Mouse (Mus musculus) embryonic facial prominence, embryonic 14.5 days (tissue): ENCODE data around the gene Med4. TPM values are rescaled to one million over a fixed set of nuclear protein-coding genes. Genes with fewer than 3 reads are reported as not detected.

Source experiments
- ATAC-seq: fragments of 200-750 bp; cut with Nextera tagmentation; 2 replicates; pipeline ENCODE4 v1.8.0; 2017; ENCODE audit warnings: low read depth, moderate number of reproducible peaks, moderate TSS enrichment
- DNase-seq: peaks from one replicate; pipeline ENCODE4 v3.0.0-alpha.2; 2015; ENCODE audit warnings: low spot score
- H3K27ac ChIP-seq: fragments of 300-500 bp; sonication (generic); replicated peaks from 2 replicates; pipeline ENCODE4 v1.5.1; 2014; ENCODE audit warnings: low read depth, mild to moderate bottlenecking, low read length, moderate library complexity
- H3K27me3 ChIP-seq: fragments of 300-500 bp; sonication (generic); replicated peaks from 2 replicates; pipeline ENCODE4 v1.6.1; 2014; ENCODE audit warnings: low read length; ENCODE audit not compliant: control insufficient read depth, insufficient read depth
- H3K36me3 ChIP-seq: fragments of 300-500 bp; sonication (generic); 2 replicates; pipeline ENCODE4 v1.6.1; 2014; ENCODE audit warnings: low read length, mixed read lengths; ENCODE audit not compliant: control insufficient read depth, insufficient read depth
- H3K4me1 ChIP-seq: fragments of 300-500 bp; sonication (generic); 2 replicates; pipeline ENCODE4 v1.6.1; 2014; ENCODE audit warnings: antibody characterized with exemption, low read length; ENCODE audit not compliant: control insufficient read depth, insufficient read depth
- H3K4me2 ChIP-seq: fragments of 300-500 bp; sonication (generic); 2 replicates; pipeline ENCODE4 v1.6.1; 2014; ENCODE audit warnings: low read depth, mild to moderate bottlenecking, low read length, moderate library complexity, mixed read lengths
- H3K4me3 ChIP-seq: fragments of 300-500 bp; sonication (generic); 2 replicates; pipeline ENCODE4 v1.5.1; 2014; ENCODE audit warnings: low read depth, mild to moderate bottlenecking, low read length
- H3K9ac ChIP-seq: fragments of 300-500 bp; sonication (generic); 2 replicates; pipeline ENCODE4 v1.6.1; 2014; ENCODE audit warnings: low read depth, mild to moderate bottlenecking, low read length, moderate library complexity, mixed read lengths
- H3K9me3 ChIP-seq: fragments of 300-500 bp; sonication (generic); 2 replicates; pipeline ENCODE4 v1.6.1; 2016; ENCODE audit warnings: low read length; ENCODE audit not compliant: control insufficient read depth
- WGBS: fragments of 180-500 bp; shearing (Covaris S2); extraction: QIAGEN DNeasy Blood & Tissue Kit; methylation state at CpG from one replicate; pipeline ENCODE4 v1.1.7; 2014; 5-methylcytosine and 5-hydroxymethylcytosine counted together
- polyA plus RNA-seq: library from polyadenylated mRNA; unstranded; fragments of >200 nt; fragmentation: Nextera tagmentation; extraction: Ambion mirVana; gene quantifications from 2 replicates; pipeline ENCODE4 v1.2.1, GENCODE M21; 2014

Gene Med4
- polyA plus RNA-seq, 1 experiment from 2014 or later, result 73.5 TPM

DNA sequence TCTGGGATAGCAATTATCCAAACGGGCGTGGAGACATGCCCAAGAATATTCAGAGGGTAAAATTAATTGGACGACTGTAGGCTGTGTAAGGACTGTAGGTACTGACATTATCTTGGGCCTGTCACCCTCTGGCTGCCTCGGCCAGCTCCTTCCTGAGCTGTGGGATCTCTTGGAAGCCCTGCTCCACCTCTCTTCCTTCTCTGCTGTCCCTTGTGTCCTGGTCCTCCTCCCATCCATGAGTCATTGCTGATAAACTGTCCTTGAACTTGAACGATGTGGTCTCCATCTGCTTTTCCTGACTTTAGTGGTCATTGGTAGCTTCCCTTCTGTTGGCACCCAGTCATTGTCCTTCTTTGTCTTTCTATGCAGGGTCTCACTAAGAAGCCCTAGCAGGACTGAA lies 23.2 kb upstream of the Med4 start:
- Histone ChIP-seq H3K4me3 (no peak overlapping the region), H3K9me3 (0 out of 2 replicates have a peak, but pooled peaks cover 5% of the 10 kb centered on the region), H3K27ac (no peak overlapping the region), H3K4me2 (no peak overlapping the region), H3K4me1 (no peaks in the 10 kb centered on the region), H3K27me3 (no peaks in the 10 kb centered on the region), H3K36me3 (no peaks in the 10 kb centered on the region), H3K9ac (no peak overlapping the region)
- WGBS, result 64% methylated on average over 5 of the region's 5 CpGs
- ATAC-seq, result no peak
- DNase-seq, result no peak

GRCm38 (mm10) chr14:73493356-73493755 lies 16.5 kb upstream of the Med4 start:
- Histone ChIP-seq H3K4me2 (no peak overlapping the region), H3K9ac (no peak overlapping the region), H3K27ac (no peak overlapping the region), H3K4me1 (no peaks in the 10 kb centered on the region), H3K27me3 (no peaks in the 10 kb centered on the region), H3K36me3 (no peaks in the 10 kb centered on the region), H3K4me3 (no peak overlapping the region), H3K9me3 (0 out of 2 replicates have a peak, but pooled peaks cover 5% of the 10 kb centered on the region)
- 89% methylated on average over 6 of the region's 6 CpGs for WGBS
- ATAC-seq (no peak), DNase-seq (no peak)

DNA sequence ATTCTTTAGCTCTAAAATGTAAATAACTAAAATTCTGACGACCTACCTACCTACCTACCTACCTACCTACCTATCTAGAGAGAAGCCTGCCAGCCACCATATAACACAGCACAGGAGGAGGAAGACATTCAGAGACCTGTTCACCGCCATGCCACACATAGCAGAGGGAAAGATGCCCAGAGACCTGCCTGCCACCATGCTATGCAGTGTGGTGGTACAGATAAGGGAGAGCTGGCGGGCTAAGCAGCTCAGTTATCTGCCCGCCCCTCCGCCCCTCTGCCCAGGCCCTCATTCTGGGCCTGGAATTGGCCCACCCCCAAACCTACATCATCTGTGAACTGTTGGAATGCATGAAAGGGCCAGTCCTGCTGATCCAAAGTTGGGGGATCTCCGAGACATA lies 15.7 kb upstream of the Med4 start:
- Histone ChIP-seq H3K9me3 (0 out of 2 replicates have a peak, but pooled peaks cover 5% of the 10 kb centered on the region), H3K4me1 (no peaks in the 10 kb centered on the region), H3K36me3 (no peaks in the 10 kb centered on the region), H3K27ac (no peak overlapping the region), H3K4me3 (no peak overlapping the region), H3K4me2 (no peak overlapping the region), H3K9ac (no peak overlapping the region), H3K27me3 (no peaks in the 10 kb centered on the region)
- 80% methylated on average over 6 of the region's 6 CpGs for WGBS
- no peak for ATAC-seq
- no peak for DNase-seq

- ATAC-seq, result no peak
- H3K36me3 ChIP-seq, result no peaks in the 10 kb centered on the region
Observed at GRCm38 (mm10) chr14:73495753-73496152, 14.1 kb upstream of the Med4 start.

GRCm38 (mm10) chr14:73501283-73501682 lies 8.5 kb upstream of the Med4 start:
- Histone ChIP-seq H3K27ac (peak overlapping the region; percentile 29; the same call in 1 of the 2 replicates), H3K4me3 (no peak overlapping the region), H3K9me3 (no peaks in the 10 kb centered on the region), H3K9ac (no peak overlapping the region), H3K27me3 (no peaks in the 10 kb centered on the region), H3K4me2 (no peak overlapping the region), H3K36me3 (no peaks in the 10 kb centered on the region), H3K4me1 (peaks cover 19% of the 10 kb centered on the region)
- ATAC-seq (no peak), DNase-seq (no peak)
- 85% methylated on average over 9 of the region's 9 CpGs for WGBS

More at GRCm38 (mm10) chr14:73495753-73496152, 14.1 kb upstream of the Med4 start:
- H3K4me2 ChIP-seq, result no peak overlapping the region
- H3K9ac ChIP-seq, result no peak overlapping the region
- no peaks in the 10 kb centered on the region for H3K27me3 ChIP-seq
- no peak for DNase-seq
- H3K27ac ChIP-seq, result no peak overlapping the region
- H3K4me3 ChIP-seq, result no peak overlapping the region
- no peaks in the 10 kb centered on the region for H3K4me1 ChIP-seq
- WGBS, result 61% methylated on average over 7 of the region's 7 CpGs
- H3K9me3 ChIP-seq, result 0 out of 2 replicates have a peak, but pooled peaks cover 5% of the 10 kb centered on the region

DNA sequence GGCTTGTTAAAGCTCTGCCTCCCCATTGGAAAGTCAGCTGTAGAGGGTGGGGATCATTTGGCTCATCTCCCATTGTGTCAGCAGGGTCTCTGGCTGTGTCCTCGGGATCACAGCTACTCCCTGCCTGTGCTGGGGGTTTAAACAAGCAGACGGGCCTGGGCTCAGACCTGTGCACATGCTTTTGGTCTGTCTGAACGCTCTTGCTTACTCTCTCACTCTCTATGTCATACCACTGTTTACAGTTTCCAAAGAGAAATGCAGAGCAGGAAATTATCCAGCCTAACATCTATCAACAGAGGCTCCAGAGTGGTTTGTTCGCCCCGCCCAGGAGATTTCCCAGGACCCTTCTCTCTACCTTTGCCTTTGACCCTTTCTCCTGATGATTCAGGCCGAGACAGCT lies 8.1 kb upstream of the Med4 start:
- H3K4me2 ChIP-seq, result no peak overlapping the region
- no peaks in the 10 kb centered on the region for H3K9me3 ChIP-seq
- no peak overlapping the region for H3K9ac ChIP-seq
- H3K4me1 ChIP-seq, result peaks cover 19% of the 10 kb centered on the region
- no peak for ATAC-seq
- H3K27me3 ChIP-seq, result no peaks in the 10 kb centered on the region
- 65% methylated on average over 6 of the region's 6 CpGs for WGBS
- no peaks in the 10 kb centered on the region for H3K36me3 ChIP-seq
- H3K4me3 ChIP-seq, result no peak overlapping the region
- peak overlapping the region; percentile 29; the same call in 1 of the 2 replicates for H3K27ac ChIP-seq
- no peak for DNase-seq

GRCm38 (mm10) chr14:73502591-73503184 lies 7.1 kb upstream of the Med4 start:
- peak; percentile 68 for DNase-seq
- H3K4me3 ChIP-seq, result no peak overlapping the region
- H3K4me2 ChIP-seq, result no peak overlapping the region
- 21% methylated on average over 7 of the region's 7 CpGs for WGBS
- peaks cover 19% of the 10 kb centered on the region for H3K4me1 ChIP-seq
- peak overlapping the region; percentile 14; the same call in 1 of the 2 replicates for H3K9ac ChIP-seq
- no peaks in the 10 kb centered on the region for H3K27me3 ChIP-seq
- no peaks in the 10 kb centered on the region for H3K9me3 ChIP-seq
- ATAC-seq, result peak; percentile 73
- no peaks in the 10 kb centered on the region for H3K36me3 ChIP-seq
- peak overlapping the region; percentile 42 for H3K27ac ChIP-seq

DNA sequence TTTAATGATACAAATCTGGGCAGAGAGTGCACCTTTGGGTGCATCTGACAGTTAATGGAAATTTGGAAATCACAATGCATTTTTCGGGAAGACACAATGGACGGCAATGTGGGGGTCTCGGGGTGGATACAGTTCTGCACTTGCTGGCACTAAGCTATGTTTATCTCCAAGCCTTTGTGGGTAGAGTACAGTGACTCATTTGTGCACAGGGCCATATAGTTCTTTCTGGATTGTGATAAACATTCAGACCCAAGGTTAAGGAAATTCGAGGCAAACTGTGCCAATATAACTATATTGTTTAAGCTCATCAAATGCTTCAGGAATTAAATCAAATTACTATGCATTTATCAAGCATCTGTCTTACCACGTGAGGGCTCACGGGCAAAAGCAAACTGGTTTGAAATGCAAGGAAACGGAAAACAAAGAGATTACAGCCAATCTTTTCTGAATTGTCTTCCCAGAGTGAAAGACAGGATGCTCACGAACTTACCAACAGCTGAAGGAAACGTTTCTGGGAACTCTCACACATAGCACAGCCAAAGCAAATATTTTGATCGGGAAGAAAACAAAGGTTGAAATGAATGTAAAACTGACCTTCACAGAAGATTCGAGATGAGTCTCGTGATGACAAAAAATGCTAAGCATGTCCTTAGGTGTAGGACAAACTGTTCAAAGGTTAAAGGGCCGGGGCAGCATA lies 6.4 kb upstream of the Med4 start:
- Histone ChIP-seq H3K4me3 (no peak overlapping the region), H3K27ac (peak overlapping the region; percentile 58), H3K36me3 (no peaks in the 10 kb centered on the region), H3K27me3 (no peaks in the 10 kb centered on the region), H3K9ac (0 out of 2 replicates have a peak overlapping the region, but pooled peaks have one; percentile 14), H3K4me1 (peaks cover 19% of the 10 kb centered on the region), H3K4me2 (no peak overlapping the region), H3K9me3 (no peaks in the 10 kb centered on the region)
- 47% methylated on average over 13 of the region's 13 CpGs for WGBS
- no peak for ATAC-seq
- no peak for DNase-seq
